Mouse (Mus musculus): ENCODE data around the gene Slc24a1.

DNA sequence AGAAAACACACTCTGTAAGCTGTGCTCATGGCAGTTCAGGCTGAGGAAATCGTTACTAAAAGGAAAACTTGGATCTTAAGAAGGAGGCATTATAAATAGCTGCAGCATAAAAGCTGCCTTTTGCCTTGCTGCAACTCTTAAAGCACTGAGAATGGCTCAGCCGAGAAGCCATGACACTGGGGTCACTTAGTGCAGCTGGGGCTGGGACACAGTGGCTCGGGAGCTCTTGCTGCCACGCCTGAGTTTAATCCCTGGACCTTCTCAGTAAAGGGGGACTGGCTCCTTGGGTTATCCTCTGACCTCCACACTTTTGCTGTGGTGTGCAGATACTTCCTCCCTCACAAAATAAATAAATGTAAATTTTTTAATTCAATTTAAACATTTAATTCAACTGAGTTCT lies 48.5 kb downstream of the Slc24a1 start:
- TF ChIP-seq POLR2A (IDR thresholded peaks at IDR 0.05; ENCODE audit: borderline replicate concordance, low read depth, low read length) = no peak
- TF ChIP-seq CTCF (IDR thresholded peaks at IDR 0.05; ENCODE audit: low read depth, low read length) = no peak
